Mouse (Mus musculus) small intestine, adult 10 weeks (tissue): ENCODE results near the gene Uaca. TPM values are rescaled to one million over a fixed set of nuclear protein-coding genes. Genes with fewer than 3 reads are reported as not detected.

ENCODE experiments used
- polyA plus RNA-seq: library from polyadenylated mRNA; stranded (reverse); fragments of 350-450 nt; fragmentation: Illumina TruSeq; extraction: RNeasy Lipid Tissue Mini Kit (QIAGEN cat#74804); gene quantifications from one replicate; pipeline ENCODE4 v1.2.3, GENCODE M21; 2014; ENCODE audit warnings: low replicate concordance

The Uaca gene
- 20.8 TPM for polyA plus RNA-seq

GRCm38 (mm10) chr9:60794210-60794840 lies at the start of gene Uaca:
Gene Uaca, plus strand, starts transcription at chr9:60794542.

Other genes starting within 250 kb of the Uaca start
- 6.1 TPM for gene Lrrc49, start 106.4 kb upstream of the Uaca start, polyA plus RNA-seq
- not detected for gene Larp6, start 81.6 kb upstream of the Uaca start, polyA plus RNA-seq